Mouse (Mus musculus): ENCODE data around the gene Gzma.

The Gzma gene

DNA sequence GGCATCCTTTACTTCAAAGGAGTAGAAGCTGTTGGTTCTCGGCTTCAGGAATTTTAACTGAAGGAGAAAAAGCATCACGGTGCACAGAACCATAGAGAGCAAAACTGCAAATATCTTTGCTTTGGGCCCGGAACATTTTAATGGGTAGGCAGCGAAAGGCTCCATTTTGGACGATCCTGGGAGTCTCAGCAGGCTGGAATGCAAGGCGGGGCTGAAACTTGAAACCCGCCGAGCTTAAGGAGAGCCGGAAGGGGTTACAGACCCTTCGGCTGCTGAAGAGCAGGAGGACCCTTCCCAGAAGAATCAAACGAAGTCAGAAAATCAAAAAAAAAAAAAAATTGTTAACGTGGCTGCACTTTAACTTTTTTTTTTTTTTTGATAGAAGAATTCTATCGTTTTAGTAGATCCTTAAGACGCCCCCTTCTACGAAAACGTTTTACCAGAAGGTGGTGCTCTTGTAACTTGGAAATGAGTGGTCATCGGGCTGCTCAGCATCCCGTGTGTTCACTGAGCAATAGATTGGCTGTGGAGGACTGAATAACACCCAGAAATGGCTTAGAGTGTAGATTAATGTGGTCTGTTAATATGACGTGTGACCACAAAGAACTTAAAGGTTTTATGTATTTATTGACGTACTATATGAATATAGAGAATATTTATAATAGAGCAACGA lies 54.4 kb downstream of the Gzma start, which contains the start of gene Gpx8:
Gene Gpx8 (minus strand): TSS at position 200 of the 673 bp plus-strand sequence.
- DNase-seq (ENCODE audit: low spot score): peak; percentile 92

DNA sequence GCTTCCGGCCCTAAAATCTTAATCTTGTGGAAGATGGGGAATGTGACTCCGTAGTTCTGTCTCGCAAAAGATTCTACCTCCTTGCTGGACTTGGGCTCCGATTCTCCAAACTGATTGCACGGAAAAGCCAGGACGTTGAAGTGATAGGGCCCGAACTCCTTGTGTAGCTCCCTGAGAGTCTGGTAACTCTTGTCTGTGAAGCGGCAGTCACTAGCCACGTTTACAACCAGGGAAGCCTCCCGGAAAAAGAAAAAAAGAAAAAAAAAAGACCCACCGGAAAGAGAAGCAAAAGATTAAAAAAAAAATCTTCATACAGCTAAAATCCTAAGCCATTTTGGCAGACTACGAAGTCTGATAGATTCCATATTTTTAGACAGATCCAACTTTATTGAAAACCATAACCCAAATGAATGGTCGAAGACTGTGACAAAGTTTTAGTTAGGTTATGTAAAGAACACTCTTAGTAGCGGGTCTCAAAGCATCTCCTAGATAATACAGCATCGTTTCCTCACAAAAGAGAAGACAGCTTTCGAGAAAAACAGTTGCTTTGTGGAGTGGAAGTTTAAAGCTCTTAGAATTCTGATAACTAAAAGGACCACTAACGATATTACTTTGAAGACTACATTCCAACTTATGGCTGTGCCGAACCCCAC lies 55.2 kb downstream of the Gzma start:
- peak; percentile 53 for DNase-seq (ENCODE audit: low spot score)

DNA sequence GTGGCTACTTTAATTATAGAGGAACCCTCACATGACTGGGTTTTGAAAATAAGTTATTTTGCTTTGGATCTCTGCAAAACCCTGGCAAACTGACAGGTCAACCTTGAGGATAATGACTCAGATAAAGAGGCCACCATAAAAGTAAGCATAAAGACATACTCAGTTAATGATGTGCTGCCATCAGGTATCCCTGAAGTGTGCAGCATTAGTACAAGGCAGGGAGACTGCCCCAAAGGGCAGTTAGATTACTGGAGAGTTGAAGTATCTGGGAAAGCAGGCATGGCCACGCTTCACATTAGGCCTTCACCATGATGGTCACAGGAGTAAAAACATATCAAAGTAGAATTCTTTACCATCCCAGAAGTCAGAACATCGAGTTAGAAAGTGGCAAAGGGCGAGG lies 55.9 kb downstream of the Gzma start:
- DNase-seq (ENCODE audit: low spot score): no peak
